Mouse (Mus musculus): ENCODE results near the gene Gm5941.
"Not testable (repeated sequence)": the region's sequence is repeated elsewhere in the genome, so short reads cannot be mapped to it uniquely, and the experiment has no call there.

Gene Gm5941

DNA sequence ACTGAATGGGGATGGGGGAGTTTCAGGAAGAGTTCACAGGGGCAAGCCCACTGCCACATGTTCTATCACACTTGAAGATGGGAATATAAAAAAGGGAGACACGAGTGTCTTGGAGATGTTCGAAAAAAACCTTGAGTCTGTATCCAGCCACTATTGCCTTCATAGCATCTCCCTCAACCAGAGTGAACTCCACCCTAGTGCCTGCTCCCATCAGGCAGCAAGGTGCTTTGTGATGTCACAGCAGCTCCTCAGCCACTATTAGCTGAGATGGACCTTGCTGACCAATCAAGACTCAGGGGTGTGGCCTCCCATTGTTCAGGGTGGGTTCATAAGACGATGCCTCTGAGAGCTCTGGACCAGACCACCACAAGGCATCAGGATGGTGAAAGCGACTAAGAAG, at the start of gene Gm5941:
Gm5941 (plus strand) TSS at position 301 of the 400 bp plus-strand sequence.
- DNase-seq = not testable (repeated sequence)

DNA sequence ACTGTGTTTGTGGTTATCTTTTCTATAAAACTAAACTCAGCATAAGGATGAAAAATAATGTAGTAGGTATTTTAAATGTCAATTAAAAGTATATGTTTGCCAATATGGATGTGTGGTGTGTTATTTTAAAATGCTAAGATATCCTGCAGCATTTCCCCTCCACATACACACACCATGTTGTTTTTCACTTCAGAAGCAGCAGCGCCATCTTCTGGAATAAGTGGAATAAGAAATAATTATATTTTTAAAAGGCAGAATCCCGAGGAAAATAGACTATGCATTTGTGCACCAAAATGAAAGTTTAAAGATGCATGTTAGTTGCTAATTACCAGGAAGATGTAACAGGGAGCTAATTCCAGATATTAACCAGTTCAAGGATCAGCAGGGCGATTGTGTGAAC, 29.3 kb upstream of the Gm5941 start:
- DNase-seq = no peak

DNA sequence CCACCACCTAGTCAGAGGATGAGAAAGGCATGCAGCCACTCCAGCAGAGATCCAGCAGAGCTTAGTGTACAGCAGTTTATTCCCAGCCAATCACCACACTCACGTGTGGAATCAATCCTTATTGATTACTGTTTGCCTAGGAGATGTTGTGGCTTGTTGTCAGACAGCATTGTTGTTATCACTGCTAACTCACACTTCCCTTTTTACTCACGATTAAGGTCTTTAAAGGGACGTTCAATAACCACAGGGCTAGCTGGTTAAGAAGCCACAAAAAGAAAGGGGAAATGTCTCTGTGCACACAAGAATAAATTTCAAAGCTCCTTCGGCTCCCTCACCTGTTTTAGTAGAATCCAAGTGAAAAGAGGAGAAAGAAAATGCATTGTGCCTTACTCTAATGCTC, 25.0 kb upstream of the Gm5941 start:
- no peak for DNase-seq

DNA sequence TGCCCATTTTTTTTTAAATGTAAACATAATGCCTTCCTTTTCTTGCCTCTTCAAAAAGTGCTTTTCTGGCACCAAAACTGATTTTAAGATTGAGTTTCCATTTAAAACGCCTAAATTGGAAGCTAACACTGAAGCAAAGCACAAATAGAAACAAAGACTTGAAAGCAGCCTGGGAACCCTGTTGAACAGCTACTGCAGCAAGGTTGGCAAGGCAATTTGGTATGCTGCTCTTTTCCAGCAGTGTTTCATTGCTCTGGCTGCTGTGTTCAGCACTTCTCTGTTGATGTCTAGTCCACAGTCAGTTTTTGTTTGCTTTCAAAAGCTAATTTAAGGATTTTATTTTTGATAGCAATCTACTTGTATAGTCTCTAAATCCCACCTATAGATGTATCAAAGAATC, 8.5 kb downstream of the Gm5941 start:
- no peak for DNase-seq

DNA sequence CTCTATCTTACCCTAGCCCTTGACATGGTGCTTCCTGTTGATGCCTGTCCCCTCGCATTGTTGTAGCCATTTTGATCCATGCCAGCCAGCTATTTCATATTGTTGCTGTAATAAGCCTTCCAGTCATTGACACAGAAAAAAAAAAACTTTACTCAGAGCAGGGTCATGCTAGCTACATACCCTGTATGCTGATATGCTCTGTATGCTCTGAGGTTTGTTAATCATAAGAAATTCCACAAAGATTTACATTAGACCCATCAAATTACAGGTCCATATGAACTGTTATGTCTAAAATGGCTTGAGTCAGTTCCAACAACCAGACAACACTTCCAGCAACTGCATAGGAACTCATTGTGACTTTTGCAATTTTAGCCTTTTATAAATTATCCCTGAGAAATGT, 38.1 kb downstream of the Gm5941 start:
- no peak for DNase-seq
